Mouse (Mus musculus): Measurements from ENCODE around the gene Pafah1b2. TPM values are rescaled to one million over a fixed set of nuclear protein-coding genes. Genes with fewer than 3 reads are reported as not detected.

Gene Pafah1b2
- total RNA-seq (2021): 10 to 100 TPM; 67.7 to 67.8 TPM
- long read RNA-seq, experiment 1, full-length matches to known transcripts: 65 of 71 reads
- long read RNA-seq, experiment 1, partial matches to known transcripts: 2 of 71 reads
- long read RNA-seq, experiment 1, other reads (novel, unspliced or antisense): 4 of 71 reads
- long read RNA-seq, experiment 2, full-length matches to known transcripts: 66 of 73 reads
- long read RNA-seq, experiment 2, partial matches to known transcripts: 0 of 73 reads
- long read RNA-seq, experiment 2, other reads (novel, unspliced or antisense): 7 of 73 reads

DNA sequence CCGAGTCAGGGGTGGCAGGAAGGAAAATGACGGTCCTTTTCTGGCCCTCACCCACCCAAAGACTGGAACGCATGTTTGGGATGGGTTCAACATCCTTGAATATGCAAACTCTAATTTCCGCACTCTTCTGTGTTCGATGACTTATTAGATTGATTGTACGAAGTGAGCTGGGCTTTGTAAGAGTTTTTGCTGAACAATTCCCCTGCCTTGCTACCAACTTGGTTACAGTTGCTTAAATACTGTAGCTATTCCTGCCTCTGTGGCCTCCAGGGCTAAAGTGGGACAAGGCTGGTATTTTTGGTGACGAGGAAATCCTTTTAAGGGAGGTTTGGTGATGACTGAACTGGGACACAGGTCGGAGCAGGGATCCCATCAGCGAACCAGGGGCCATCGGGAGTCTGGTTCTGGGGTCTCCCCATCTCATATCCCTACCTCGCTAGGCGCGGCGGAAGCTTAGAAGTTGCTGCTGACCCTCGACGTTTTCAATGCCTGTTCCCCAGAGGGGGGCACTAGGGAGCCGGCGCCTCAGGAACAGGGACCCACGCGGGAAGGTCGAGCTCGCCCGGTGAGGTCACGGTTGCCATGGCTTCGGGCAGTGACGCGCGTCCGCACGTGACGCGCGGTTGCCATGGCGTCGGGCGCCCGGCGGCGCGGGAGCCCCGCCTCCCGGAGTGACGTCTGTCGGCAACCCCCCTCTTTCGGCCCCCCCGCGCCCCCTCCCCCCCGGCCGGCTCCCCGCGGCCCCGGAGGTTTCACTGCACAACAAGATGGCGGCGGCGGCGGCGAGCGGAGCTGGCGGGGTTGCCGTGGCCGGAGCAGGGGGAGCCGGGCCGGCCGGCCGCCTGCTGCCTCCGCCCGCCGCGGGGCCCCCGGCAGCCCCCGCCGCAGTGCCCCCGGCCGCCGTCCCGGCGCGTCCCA is at the start of gene Pafah1b2, which contains the start of gene Sik3:
Gene Pafah1b2 (minus strand): TSS at position 600 of the 918 bp plus-strand sequence.
Gene Sik3 (plus strand): TSS at position 730 of the 918 bp plus-strand sequence.
- intact Hi-C loops (cut with DNase I): loop anchor here (2.0 kb wide), 1 partner anchor 178 kb away; no protein-coding TSS in a partner anchor
- DNase-seq: peak; percentile 97 to 98

GRCm38 (mm10) chr9:46061696-46062425 is 49.4 kb upstream of the Pafah1b2 start:
- intact Hi-C loops (cut with DNase I): no loop called here
- peak; percentile 34 for DNase-seq

- intact Hi-C loops (cut with DNase I): no loop called here
- DNase-seq: no peak
Measured at GRCm38 (mm10) chr9:46060249-46060648, 47.8 kb upstream of the Pafah1b2 start.

GRCm38 (mm10) chr9:46058065-46058464 is 45.6 kb upstream of the Pafah1b2 start:
- intact Hi-C loops (cut with DNase I): no loop called here
- no peak for DNase-seq

GRCm38 (mm10) chr9:46053014-46053666 is 40.6 kb upstream of the Pafah1b2 start:
- DNase-seq: no peak
- intact Hi-C loops (cut with DNase I): no loop called here

- intact Hi-C loops (cut with DNase I): no loop called here
- no peak for DNase-seq
Measured at GRCm38 (mm10) chr9:46050203-46050602, 37.7 kb upstream of the Pafah1b2 start.

- intact Hi-C loops (cut with DNase I): no loop called here
- DNase-seq: no peak
Measured at GRCm38 (mm10) chr9:46049525-46049924, 37.0 kb upstream of the Pafah1b2 start.

DNA sequence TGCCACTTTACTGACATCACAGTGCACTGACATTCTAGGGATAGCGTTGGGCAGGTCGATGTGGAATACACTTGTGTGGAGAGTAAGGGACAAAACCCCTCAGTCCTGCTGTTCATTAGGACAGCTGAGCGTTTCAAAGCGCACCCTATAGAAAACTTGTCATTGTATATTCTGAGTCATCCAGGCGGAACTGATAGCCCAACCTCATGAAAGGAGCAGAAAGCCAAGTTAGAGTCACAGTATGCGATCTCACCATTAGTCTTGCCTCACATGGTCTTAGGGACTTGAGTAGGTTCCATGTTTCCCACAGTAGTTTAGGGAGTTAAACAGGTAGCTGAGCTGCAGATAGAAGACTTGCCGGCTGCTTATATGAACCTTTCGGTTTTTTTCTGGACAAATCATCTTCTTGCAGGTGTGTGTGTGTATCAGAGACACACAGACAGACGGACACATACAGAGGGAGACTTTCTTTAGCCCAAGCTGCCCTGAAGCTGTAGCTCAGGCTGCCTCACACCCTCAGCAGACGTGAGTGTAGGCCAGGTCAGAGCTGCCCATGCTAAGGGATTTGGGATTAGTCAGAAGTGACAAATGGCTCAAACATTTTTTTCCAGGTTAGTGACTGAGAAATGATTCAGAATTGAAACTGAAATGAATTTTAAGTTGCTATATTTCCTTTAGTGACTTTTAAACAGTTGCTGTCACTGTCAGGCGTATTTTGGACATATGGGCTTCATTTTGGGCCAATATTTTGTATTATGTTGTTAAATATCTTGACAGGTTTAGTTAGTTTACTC is 34.4 kb upstream of the Pafah1b2 start:
- no peak for DNase-seq
- intact Hi-C loops (cut with DNase I): no loop called here

- intact Hi-C loops (cut with DNase I): no loop called here
- no peak for DNase-seq
Measured at GRCm38 (mm10) chr9:46043626-46044025, 31.1 kb upstream of the Pafah1b2 start.

GRCm38 (mm10) chr9:46042387-46042786 is 29.9 kb upstream of the Pafah1b2 start:
- intact Hi-C loops (cut with DNase I): no loop called here
- DNase-seq: no peak

- no peak for DNase-seq
Measured at GRCm38 (mm10) chr9:46041186-46041585, 28.7 kb upstream of the Pafah1b2 start.

DNA sequence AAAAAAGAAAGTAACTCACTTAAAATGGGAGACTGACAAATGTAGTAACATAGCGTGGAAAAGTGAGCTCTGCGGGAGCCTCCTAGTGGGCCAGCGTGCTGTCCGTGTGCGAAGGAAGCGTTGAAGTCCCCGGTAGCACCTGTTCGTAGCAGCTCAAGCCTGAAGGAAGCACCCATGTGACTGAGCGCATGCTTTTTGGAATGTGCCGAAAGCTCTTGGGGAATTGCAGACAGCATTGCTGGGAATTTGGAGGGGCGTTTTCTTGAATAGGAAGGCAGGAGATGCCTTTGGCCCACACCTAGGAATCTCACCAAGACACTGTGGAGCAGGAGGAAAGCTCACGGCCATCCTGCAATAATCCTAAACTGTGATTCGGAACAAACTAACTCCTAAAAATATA is 26.3 kb upstream of the Pafah1b2 start:
- no peak for DNase-seq
- intact Hi-C loops (cut with DNase I): no loop called here

More at GRCm38 (mm10) chr9:46041186-46041585, 28.7 kb upstream of the Pafah1b2 start:
- intact Hi-C loops (cut with DNase I): no loop called here

- DNase-seq: no peak
- intact Hi-C loops (cut with DNase I): no loop called here
Measured at GRCm38 (mm10) chr9:46036881-46037280, 24.4 kb upstream of the Pafah1b2 start.

DNA sequence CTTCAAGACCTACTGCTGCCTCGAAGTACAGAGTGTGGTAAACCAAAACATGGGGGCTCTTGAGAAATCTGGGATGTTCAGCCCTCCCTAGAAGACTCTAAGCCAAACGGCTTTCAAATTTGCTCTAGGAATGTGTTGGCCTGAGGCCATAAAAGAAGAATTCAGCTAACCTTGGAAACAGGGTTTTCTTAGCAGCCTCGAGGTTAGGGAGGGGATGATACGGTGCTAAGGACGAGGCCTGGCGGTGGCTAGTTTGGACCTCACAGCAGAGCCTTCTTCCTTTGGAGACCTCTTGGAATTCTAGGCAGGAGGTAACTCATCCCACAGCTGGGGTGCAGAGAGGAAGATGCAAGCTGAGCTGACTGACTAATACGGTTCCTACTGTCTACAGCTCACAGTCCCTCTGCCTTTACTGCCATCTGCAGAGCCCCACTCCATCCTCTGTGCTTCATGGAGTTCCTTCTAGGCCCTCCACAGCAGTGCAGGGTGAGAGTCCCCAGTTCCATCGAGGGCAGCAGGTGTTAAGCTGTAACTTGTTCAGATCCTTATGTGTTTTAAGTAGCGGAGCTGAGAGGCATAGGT is 22.9 kb upstream of the Pafah1b2 start:
- DNase-seq: no peak
- intact Hi-C loops (cut with DNase I): no loop called here

DNA sequence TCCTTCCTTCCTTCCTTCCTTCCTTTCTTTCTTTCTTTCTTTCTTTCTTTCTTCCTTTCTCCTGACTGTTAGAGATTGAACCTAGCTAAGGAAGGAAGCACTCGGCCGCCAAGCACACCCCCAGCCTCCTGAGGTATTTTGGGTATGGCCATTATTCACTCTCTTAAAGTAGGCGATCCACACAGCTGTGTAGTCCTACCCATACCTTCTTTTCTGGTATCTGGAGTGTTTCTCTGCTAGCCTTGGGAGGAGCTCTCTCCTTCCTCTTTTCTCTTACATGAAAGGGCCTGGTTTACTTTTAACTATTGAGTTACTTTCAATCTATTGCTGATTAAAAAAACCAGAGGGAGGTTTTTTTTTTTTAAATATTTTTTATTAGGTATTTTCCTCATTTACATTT is 21.4 kb upstream of the Pafah1b2 start:
- intact Hi-C loops (cut with DNase I): no loop called here
- DNase-seq: no peak

DNA sequence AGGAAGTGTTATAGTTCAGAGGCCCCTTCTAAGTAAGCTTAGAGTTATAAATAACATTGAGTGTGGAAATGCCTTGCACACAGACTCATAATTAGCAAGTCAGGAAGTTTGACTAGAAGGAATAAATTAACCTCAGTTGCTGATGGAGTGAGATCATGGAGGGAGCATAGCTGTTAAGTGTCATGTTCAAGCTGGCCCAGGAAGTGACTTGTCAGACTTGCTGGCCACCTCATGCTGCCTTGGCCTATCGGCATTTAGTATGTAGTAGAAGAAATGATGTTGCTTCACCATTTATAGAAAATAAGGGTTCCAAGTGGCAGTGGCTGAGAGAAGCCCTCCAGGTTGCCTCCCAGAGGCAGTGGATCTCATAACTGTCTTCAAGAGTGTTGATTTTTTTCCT is 20.6 kb upstream of the Pafah1b2 start:
- no peak for DNase-seq
- intact Hi-C loops (cut with DNase I): no loop called here

- intact Hi-C loops (cut with DNase I): no loop called here
- peak; percentile 60 to 72 for DNase-seq
Measured at GRCm38 (mm10) chr9:46032190-46032589, 19.7 kb upstream of the Pafah1b2 start.

DNA sequence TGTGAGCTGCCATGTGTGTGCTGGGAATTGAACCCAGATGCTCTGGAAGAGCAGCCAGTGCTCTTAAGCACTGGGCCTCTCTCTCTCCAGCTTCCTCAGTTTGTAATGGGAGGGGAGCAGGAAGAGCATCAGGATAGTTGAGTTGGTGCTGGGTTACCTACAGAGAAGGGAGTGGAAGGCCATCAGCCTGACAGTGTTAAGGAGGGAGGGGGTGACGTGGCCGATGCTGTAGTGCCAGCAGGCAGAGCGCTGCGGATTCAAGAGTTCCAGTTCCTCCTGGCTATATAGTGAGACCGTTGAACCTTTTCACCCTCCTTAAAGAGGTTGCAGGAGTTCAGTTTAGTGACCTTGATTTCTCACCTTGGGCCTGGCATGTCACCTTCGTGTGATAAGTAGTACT is 18.5 kb upstream of the Pafah1b2 start:
- intact Hi-C loops (cut with DNase I): no loop called here
- no peak for DNase-seq

- intact Hi-C loops (cut with DNase I): no loop called here
Measured at GRCm38 (mm10) chr9:46030184-46030583, 17.7 kb upstream of the Pafah1b2 start.

More at GRCm38 (mm10) chr9:46030184-46030583, 17.7 kb upstream of the Pafah1b2 start:
- DNase-seq: no peak

Measured in heart, postnatal 14 days (tissue).